Mouse (Mus musculus): ENCODE measurements around the gene Ccn2. TPM values are rescaled to one million over a fixed set of nuclear protein-coding genes. Genes with fewer than 3 reads are reported as not detected.

Gene Ccn2
- polyA plus RNA-seq (2015; fragmentation: Nextera tagmentation; extraction: Ambion mirVana) = 14.1 and 14.3 TPM in 2 replicates

- Histone ChIP-seq H3K36me3 (no peaks in the 10 kb centered on the region), H3K9me3 (no peaks in the 10 kb centered on the region), H3K4me2 (peak within 1 kb of the TSS; percentile 75), H3K9ac (peak within 1 kb of the TSS; percentile 77), H3K4me1 (peaks cover 56% of the 10 kb centered on the region), H3K27ac (peak within 1 kb of the TSS; percentile 97), H3K27me3 (no peaks in the 10 kb centered on the region), H3K4me3 (peak within 1 kb of the TSS; percentile 73)
- ATAC-seq (ENCODE audit: borderline replicate concordance, extremely low read depth, low FRiP score, low TSS enrichment) = peak; percentile 82
- WGBS = under 1% methylated on average over 53 of the region's 53 CpGs
These were observed at the start of gene Ccn2 for GRCm38 (mm10) chr10:24595250-24596002. Gene Ccn2, plus strand, starts transcription at chr10:24595442.

- 64% methylated on average over 1 of the region's 1 CpGs for WGBS
- no peak for ATAC-seq (ENCODE audit: borderline replicate concordance, extremely low read depth, low FRiP score, low TSS enrichment)
- no peak overlapping the region for H3K27ac ChIP-seq
These were observed 42.4 kb upstream of the Ccn2 start for GRCm38 (mm10) chr10:24552870-24553269.

GRCm38 (mm10) chr10:24554091-24554490, 41.2 kb upstream of the Ccn2 start:
- H3K4me1 ChIP-seq = no peaks in the 10 kb centered on the region
- H3K27me3 ChIP-seq = no peaks in the 10 kb centered on the region
- H3K27ac ChIP-seq = no peak overlapping the region
- H3K4me3 ChIP-seq = no peak overlapping the region
- 50% methylated on average over 2 of the region's 2 CpGs for WGBS
- ATAC-seq (ENCODE audit: borderline replicate concordance, extremely low read depth, low FRiP score, low TSS enrichment) = no peak
- no peak overlapping the region for H3K4me2 ChIP-seq
- H3K9me3 ChIP-seq = no peaks in the 10 kb centered on the region
- no peaks in the 10 kb centered on the region for H3K36me3 ChIP-seq
- H3K9ac ChIP-seq = no peak overlapping the region

More at GRCm38 (mm10) chr10:24552870-24553269, 42.4 kb upstream of the Ccn2 start:
- H3K27me3 ChIP-seq = no peaks in the 10 kb centered on the region
- H3K4me1 ChIP-seq = no peaks in the 10 kb centered on the region
- no peaks in the 10 kb centered on the region for H3K9me3 ChIP-seq
- no peak overlapping the region for H3K9ac ChIP-seq
- H3K36me3 ChIP-seq = no peaks in the 10 kb centered on the region
- no peak overlapping the region for H3K4me3 ChIP-seq
- no peak overlapping the region for H3K4me2 ChIP-seq

- no peaks in the 10 kb centered on the region for H3K9me3 ChIP-seq
- 82% methylated on average over 2 of the region's 2 CpGs for WGBS
- no peak overlapping the region for H3K4me2 ChIP-seq
- ATAC-seq (ENCODE audit: borderline replicate concordance, extremely low read depth, low FRiP score, low TSS enrichment) = no peak
- no peaks in the 10 kb centered on the region for H3K36me3 ChIP-seq
- no peaks in the 10 kb centered on the region for H3K4me1 ChIP-seq
- H3K9ac ChIP-seq = no peak overlapping the region
- no peak overlapping the region for H3K4me3 ChIP-seq
- H3K27me3 ChIP-seq = no peaks in the 10 kb centered on the region
- no peak overlapping the region for H3K27ac ChIP-seq
These were observed 36.9 kb upstream of the Ccn2 start for GRCm38 (mm10) chr10:24558366-24558765.

GRCm38 (mm10) chr10:24569691-24570420, 25.4 kb upstream of the Ccn2 start:
- Histone ChIP-seq H3K4me1 (peaks cover 15% of the 10 kb centered on the region), H3K4me3 (no peak overlapping the region), H3K27me3 (no peaks in the 10 kb centered on the region), H3K4me2 (no peak overlapping the region), H3K36me3 (no peaks in the 10 kb centered on the region), H3K9ac (no peak overlapping the region), H3K9me3 (no peaks in the 10 kb centered on the region), H3K27ac (peak overlapping the region; percentile 46)
- peak; percentile 88; the same call in 1 of the 2 replicates for ATAC-seq (ENCODE audit: borderline replicate concordance, extremely low read depth, low FRiP score, low TSS enrichment)
- 46% methylated on average over 2 of the region's 2 CpGs for WGBS

GRCm38 (mm10) chr10:24572044-24572960, 22.9 kb upstream of the Ccn2 start:
- H3K4me3 ChIP-seq = no peak overlapping the region
- H3K27me3 ChIP-seq = no peaks in the 10 kb centered on the region
- peaks cover 15% of the 10 kb centered on the region for H3K4me1 ChIP-seq
- no peak overlapping the region for H3K27ac ChIP-seq
- ATAC-seq (ENCODE audit: borderline replicate concordance, extremely low read depth, low FRiP score, low TSS enrichment) = no peak
- no peak overlapping the region for H3K9ac ChIP-seq
- no peaks in the 10 kb centered on the region for H3K36me3 ChIP-seq
- H3K9me3 ChIP-seq = no peaks in the 10 kb centered on the region
- 60% methylated on average over 4 of the region's 4 CpGs for WGBS
- H3K4me2 ChIP-seq = no peak overlapping the region

- 53% methylated on average over 3 of the region's 3 CpGs for WGBS
- H3K27ac ChIP-seq = no peak overlapping the region
- no peak for ATAC-seq (ENCODE audit: borderline replicate concordance, extremely low read depth, low FRiP score, low TSS enrichment)
These were observed 21.8 kb upstream of the Ccn2 start for GRCm38 (mm10) chr10:24573484-24573883.

GRCm38 (mm10) chr10:24581076-24581475, 14.2 kb upstream of the Ccn2 start:
- Histone ChIP-seq H3K27me3 (no peaks in the 10 kb centered on the region), H3K4me3 (no peak overlapping the region), H3K4me1 (no peaks in the 10 kb centered on the region), H3K27ac (no peak overlapping the region), H3K9ac (no peak overlapping the region), H3K9me3 (no peaks in the 10 kb centered on the region), H3K4me2 (no peak overlapping the region), H3K36me3 (no peaks in the 10 kb centered on the region)
- 45% methylated on average over 3 of the region's 3 CpGs for WGBS
- no peak for ATAC-seq (ENCODE audit: borderline replicate concordance, extremely low read depth, low FRiP score, low TSS enrichment)

More at GRCm38 (mm10) chr10:24573484-24573883, 21.8 kb upstream of the Ccn2 start:
- peaks cover 15% of the 10 kb centered on the region for H3K4me1 ChIP-seq
- H3K4me2 ChIP-seq = no peak overlapping the region
- no peak overlapping the region for H3K9ac ChIP-seq
- H3K27me3 ChIP-seq = no peaks in the 10 kb centered on the region
- no peak overlapping the region for H3K4me3 ChIP-seq
- no peaks in the 10 kb centered on the region for H3K36me3 ChIP-seq
- no peaks in the 10 kb centered on the region for H3K9me3 ChIP-seq

GRCm38 (mm10) chr10:24588824-24589223, 6.4 kb upstream of the Ccn2 start:
- peaks cover 22% of the 10 kb centered on the region for H3K4me1 ChIP-seq
- H3K36me3 ChIP-seq = no peaks in the 10 kb centered on the region
- H3K27me3 ChIP-seq = no peaks in the 10 kb centered on the region
- H3K9me3 ChIP-seq = no peaks in the 10 kb centered on the region
- no peak overlapping the region for H3K9ac ChIP-seq
- H3K27ac ChIP-seq = no peak overlapping the region
- H3K4me3 ChIP-seq = no peak overlapping the region
- H3K4me2 ChIP-seq = no peak overlapping the region
- WGBS = 74% methylated on average over 4 of the region's 4 CpGs
- no peak for ATAC-seq (ENCODE audit: borderline replicate concordance, extremely low read depth, low FRiP score, low TSS enrichment)

- ATAC-seq (ENCODE audit: borderline replicate concordance, extremely low read depth, low FRiP score, low TSS enrichment) = no peak
These were observed 6.0 kb upstream of the Ccn2 start for GRCm38 (mm10) chr10:24589238-24589637.

GRCm38 (mm10) chr10:24590546-24590945, 4.7 kb upstream of the Ccn2 start:
- Histone ChIP-seq H3K27ac (no peak overlapping the region), H3K9ac (no peak overlapping the region), H3K27me3 (no peaks in the 10 kb centered on the region), H3K36me3 (no peaks in the 10 kb centered on the region), H3K4me2 (no peak overlapping the region), H3K4me1 (peaks cover 32% of the 10 kb centered on the region), H3K9me3 (no peaks in the 10 kb centered on the region), H3K4me3 (no peak overlapping the region)
- WGBS = 75% methylated on average over 4 of the region's 4 CpGs
- no peak for ATAC-seq (ENCODE audit: borderline replicate concordance, extremely low read depth, low FRiP score, low TSS enrichment)

More at GRCm38 (mm10) chr10:24589238-24589637, 6.0 kb upstream of the Ccn2 start:
- no peak overlapping the region for H3K4me3 ChIP-seq
- no peak overlapping the region for H3K27ac ChIP-seq
- no peaks in the 10 kb centered on the region for H3K9me3 ChIP-seq
- no peak overlapping the region for H3K4me2 ChIP-seq
- peaks cover 25% of the 10 kb centered on the region for H3K4me1 ChIP-seq
- WGBS = 88% methylated on average over 9 of the region's 9 CpGs
- no peak overlapping the region for H3K9ac ChIP-seq
- no peaks in the 10 kb centered on the region for H3K27me3 ChIP-seq
- H3K36me3 ChIP-seq = no peaks in the 10 kb centered on the region

All from lung, embryonic 15.5 days (tissue).